Mouse (Mus musculus): Measurements from ENCODE around the gene Lrrc8b.

Gene Lrrc8b

DNA sequence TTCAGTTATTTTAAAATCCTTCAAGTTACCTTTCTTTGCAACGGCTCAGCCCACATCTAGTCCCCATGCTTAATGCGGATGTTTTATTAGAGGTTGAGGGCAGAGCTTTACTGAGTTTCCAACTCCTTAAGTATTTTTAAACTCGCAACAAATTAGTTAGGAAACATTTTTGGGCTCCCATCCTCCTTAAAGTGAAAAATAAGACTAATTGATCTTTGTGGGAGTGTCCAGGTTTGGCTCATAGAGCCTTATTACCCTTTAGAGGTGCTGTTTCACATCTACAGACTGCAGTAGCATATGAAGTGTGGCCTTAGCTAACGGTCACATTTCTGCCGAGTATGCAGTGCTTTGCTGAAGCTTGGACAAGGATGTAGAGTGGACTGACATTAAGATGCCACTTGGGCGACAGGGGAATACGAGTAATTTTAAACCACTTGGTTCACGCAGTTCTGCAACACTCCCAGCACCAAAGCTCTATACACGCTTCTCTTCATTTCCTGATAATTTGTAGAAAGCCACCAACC, 104.9 kb downstream of the Lrrc8b start:
- DNase-seq, result no peak

DNA sequence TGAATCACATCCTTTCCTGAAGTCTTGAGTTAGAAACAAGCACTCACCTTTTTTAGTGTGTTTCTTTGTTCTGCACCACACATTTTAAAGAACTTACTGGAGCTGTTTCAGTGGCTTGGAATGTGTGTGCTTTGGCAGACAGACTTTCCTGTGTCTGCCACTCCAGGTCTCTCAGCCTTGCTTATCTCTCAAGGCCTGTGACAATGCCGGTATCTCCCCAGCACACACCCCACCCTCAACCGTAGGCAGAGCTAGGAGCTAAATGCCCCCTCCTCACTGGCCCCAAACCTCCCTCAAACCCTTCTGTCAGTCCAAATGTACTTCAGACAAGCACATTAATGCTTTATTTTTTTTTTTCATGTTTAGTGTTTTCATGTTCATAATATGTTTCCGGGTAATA, 107.9 kb downstream of the Lrrc8b start:
- no peak for DNase-seq

DNA sequence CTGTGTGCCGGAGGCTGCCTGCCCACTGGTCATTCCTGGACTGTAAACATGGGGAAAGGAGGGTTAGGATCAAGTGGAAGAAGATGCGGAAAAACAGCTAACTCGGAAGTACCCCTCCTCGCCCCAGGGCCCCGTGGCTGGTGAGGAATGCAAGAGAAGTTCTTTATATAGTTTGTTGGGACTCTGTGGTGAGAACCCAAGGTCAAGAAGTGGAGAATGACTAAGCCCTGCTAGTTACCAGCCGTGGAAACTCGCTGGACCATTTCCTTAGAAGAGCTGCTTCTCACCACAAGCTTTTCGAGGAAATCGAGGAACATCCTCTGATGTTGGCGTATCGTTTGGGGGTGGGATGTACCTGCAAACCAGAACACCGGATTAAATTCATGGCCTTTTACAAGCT, 109.4 kb downstream of the Lrrc8b start:
- no peak for DNase-seq

DNA sequence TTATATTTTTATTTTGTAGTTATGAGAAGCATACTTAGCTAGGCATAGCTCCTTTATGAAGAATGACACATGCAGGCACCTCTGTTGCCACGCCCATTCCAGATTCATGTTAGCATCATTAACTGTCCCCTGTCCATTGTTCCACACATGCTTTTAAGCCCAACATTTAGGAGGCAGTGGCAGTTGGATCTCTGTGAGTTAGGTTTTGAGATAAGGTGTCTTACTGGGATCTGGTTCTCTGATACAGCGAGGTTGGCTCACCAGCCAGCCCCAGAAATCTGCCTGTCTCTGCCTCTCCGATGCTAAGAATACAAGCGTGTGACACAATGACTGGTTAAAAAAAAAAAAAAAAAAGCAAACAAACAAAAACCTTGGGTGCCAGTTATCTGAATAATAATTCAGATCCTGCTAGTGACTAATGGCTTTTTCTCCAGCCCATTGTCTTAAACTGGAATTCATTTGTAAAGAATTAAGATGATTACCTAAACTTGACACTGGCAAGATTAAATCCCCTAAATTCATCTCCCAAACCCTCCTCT, 110.6 kb downstream of the Lrrc8b start:
- DNase-seq, result no peak

DNA sequence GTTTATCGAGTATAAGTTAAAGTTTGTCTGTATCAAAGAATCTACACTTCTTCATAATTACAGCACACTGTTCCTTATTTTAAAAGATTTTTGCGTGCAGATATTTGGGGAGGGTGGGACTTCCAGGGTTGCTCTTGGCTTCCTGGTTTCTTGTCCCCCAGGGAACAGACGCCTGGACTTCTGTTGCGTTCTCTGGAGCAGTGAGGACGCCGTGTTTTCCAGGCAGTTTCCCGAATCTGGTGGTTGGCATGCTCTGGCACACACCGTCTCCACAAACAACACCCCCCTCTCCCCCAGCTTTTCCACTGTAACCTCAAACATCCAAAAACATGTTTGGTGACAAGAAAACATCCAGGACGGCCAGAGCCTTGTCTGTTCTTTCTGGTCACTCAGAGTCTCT, 111.2 kb downstream of the Lrrc8b start:
- no peak for DNase-seq

DNA sequence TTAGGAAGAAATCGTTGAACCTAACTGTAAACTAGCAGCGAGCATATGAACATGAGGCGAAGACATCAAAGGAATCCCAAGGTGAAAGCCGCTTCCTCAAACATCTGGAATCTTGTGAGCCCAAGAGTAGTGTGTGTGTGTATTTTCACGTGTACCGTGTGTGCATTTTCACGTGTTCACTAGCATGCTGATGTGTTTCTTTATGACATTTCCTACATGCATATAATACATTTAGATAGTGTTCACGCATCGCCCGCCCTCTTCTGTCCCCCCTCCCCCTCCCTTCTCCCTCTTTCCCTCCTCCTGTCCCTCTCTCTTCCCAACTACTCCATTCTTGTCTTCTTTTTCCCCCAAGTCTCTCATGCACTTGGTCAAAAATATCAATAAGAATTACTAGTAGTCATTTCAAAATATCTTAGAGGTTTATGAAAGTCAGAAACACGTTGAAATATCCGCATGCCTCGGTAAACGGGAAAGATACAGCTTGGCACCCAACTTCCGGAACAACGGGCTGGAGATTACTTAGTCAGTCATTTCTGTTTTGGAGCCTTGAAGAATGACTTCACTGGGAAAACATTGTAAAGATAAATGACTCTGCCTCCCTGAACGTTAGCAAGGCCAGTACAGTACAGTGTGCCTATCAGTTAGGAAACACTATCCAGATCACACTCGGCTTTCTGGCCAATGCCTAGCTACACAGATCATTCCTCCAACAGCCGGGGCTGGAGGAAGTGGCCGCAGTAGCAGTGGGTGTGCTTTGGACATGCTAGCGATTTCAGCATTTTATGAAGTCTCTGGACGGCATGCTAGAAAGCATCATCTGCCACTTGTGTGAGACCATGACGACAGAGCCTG, 112.1 kb downstream of the Lrrc8b start:
- no peak for DNase-seq

DNA sequence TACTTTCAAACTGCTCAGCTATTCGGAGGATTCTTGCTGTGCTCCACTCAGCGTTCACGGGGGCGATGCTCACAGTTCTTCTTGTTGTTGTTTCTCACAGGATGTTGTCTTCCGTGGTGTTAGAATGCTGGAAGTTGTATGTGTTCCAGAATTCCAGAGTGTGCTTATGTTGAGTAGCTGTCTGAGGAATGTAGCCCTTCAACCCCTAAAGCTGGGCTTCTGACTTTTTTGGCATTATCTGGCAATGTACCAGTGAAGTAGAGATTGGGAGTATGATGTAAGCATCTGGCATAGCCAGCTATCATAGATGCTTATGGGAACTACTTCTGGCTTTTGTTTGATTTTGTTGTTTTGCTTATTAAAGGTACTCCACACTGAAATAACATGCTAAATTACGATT, 115.0 kb downstream of the Lrrc8b start:
- no peak for DNase-seq

DNA sequence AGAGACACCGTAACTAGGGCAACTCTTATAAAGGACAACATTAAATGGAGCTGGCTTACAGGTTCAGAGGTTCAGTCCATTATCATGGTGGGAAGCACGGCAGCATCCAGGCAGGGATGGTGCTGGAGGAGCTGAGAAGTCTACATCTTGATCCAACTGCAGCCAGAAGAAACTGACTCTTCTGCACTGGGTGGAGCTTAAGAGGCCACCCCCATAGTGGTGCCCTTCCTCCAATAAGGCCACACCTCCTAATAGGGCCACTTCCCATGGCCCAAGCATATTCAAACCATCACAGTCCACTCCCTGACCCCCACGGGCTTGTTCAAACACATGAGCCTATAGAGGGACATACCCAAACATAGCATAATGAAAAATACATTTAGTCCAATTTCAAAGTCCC, 119.6 kb downstream of the Lrrc8b start:
- DNase-seq, result no peak

DNA sequence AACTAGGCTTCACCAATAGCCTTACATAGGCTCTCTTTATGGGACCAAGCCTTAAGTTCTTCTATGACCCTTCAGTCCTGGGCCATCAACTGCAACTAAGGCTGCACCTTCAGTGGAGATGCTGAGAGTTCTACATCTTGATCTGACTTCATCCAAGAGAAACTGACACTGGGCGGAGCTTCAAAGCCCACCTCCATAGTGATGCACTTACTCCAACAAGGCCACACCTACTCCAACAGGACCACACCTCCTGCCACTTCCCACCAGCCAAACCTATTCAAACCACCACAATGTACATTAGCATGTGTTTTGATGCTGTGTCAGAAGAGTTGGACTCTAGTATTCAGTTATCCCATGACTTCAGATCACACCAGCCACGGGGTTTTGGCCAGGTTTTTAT, 120.6 kb downstream of the Lrrc8b start:
- DNase-seq, result no peak

DNA sequence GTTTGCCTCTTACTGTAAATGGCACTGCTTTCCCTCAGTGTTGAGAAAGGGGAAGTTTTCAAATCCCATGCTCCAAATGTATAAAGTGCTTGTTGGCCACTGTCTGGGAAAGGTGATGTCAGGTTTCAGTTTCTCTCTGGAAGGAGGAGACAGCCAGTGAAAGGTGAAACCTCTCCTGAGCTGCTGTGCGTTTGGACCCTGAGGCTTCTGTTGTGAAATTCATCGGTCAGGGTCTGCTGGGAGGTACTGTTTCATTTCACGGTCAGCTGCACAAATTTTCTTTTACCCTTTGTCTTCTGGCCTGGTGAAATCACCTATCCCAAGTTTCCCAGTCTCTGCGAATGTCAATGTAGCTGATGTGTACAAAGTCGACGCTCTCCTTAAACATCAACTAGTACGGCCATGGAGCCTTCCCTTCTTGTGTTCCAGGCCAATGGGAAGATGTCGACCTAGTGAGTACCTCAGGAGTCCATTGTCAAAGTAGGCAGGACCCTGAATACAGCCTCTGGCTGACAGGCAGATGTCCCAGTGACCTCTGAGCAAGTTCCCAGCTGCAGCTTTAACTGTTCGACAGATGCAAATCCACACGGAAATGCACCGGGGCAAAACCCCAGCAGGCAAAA, 121.6 kb downstream of the Lrrc8b start:
- DNase-seq, result no peak
